Mouse (Mus musculus) gastrocnemius, adult 2 months (tissue): Measurements from ENCODE around the gene Tat. TPM values are rescaled to one million over a fixed set of nuclear protein-coding genes. Genes with fewer than 3 reads are reported as not detected.
"Not testable (repeated sequence)": the region's sequence is repeated elsewhere in the genome, so short reads cannot be mapped to it uniquely, and the experiment has no call there.

Experiments used
- DNase-seq: peaks from one replicate; pipeline ENCODE4 v3.0.0; 2022
- H3K27ac ChIP-seq: fragments of 200-600 bp; 2 replicates; pipeline ENCODE4 v1.8.1; 2022; ENCODE audit warnings: mild to moderate bottlenecking
- H3K4me3 ChIP-seq: fragments of 200-600 bp; 2 replicates; pipeline ENCODE4 v1.8.1; 2022; ENCODE audit warnings: mild to moderate bottlenecking, moderate library complexity
- CTCF ChIP-seq: fragments of 200-600 bp; IDR thresholded peaks from 2 replicates; pipeline ENCODE4 v1.8.1; 2022; ENCODE audit warnings: antibody characterized with exemption, mild to moderate bottlenecking, moderate library complexity
- intact Hi-C: fragments of 180-260 bp; cut with DNase I; formaldehyde crosslinking; loops from one replicate; pipeline ENCODE4 v1.15.1; 2025
- total RNA-seq, 2 experiments: library from RNA; stranded (reverse); gene quantifications; 2 replicates each; pipeline ENCODE4 v1.2.3; 2021

Gene Tat
- total RNA-seq, 2 experiments from 2014 or later = not detected

DNA sequence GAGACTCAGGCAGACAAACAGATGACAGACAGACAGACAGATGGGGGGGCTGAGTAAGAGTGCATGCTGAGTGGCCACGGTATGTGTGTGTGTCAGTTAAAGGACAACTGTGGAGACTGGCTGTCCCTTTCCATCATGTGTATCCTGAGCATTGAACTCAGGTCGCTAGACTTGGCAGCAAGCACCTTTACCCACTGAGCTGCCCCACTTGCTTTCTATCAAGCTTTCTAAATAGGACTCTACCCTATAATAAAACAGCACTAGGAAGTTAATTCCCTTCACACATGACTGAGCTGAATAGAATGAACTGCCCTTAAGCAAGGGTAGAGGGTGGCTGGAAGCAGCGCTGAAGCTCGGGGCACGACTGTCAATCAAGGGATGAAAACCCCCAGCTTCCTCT lies 1.9 kb downstream of the Tat start:
- H3K27ac ChIP-seq = no peak overlapping the region
- H3K4me3 ChIP-seq = no peak overlapping the region
- TF ChIP-seq CTCF = no peak
- no peak for DNase-seq
- intact Hi-C loops = no loop called here

DNA sequence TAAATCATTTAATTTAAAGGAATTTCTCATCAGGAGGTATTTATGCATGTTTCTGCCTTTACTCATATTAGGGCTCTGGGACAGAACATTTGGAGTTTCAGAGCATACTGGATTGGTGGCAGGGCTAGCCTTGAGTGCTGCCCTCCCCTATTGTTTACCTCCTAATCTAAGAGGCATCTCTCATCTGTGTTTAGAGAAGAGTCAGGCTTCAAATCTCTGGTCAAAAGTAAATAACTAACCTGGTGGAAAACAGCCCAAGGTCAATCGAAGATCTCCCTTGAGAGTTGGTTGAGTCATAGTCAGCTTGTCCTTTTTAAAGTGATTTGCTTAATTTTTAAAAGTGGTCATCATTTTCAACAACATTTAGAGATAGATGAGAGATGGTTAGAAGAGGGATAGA lies 2.7 kb downstream of the Tat start:
- intact Hi-C loops = no loop called here
- TF ChIP-seq CTCF = no peak
- Histone ChIP-seq H3K4me3 (no peak overlapping the region), H3K27ac (no peak overlapping the region)
- DNase-seq = no peak

DNA sequence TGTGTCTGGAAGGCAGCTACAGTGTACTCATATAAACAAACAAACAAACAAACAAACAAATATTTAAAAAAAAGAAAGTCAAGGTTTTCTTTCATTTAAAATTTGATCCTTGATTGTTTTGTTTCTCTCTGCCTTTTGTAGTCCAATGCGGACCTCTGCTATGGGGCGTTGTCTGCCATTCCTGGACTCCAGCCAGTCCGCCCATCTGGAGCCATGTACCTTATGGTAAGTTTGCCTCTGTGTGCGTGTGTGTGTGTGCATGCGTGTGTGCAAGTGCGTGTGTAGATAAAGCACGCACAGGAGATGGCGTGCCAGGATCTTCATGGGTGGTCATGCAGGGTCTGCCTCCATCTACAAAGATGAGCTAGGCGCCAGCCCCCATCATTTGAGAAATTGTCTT lies 7.1 kb downstream of the Tat start:
- intact Hi-C loops = no loop called here
- Histone ChIP-seq H3K27ac (no peak overlapping the region), H3K4me3 (no peak overlapping the region)
- DNase-seq = no peak
- no peak for TF ChIP-seq CTCF

DNA sequence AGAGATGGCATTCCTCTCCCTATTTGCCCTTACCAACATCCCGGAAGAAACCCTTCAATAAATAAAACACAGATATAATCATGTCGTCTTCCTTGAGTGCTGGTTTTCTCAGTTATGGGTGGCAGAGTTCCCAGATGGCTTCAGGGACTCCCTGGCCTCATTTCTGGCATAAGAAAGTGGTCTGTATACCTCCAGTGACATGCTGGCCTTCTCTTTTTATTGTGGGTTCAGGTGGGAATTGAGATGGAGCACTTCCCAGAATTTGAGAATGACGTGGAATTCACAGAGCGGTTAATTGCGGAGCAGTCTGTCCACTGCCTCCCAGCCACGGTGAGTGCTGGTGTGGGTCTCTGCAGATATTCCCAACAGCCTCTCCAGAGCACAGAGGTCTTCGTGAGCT lies 7.8 kb downstream of the Tat start:
- intact Hi-C loops = no loop called here
- TF ChIP-seq CTCF = no peak
- no peak for DNase-seq

DNA sequence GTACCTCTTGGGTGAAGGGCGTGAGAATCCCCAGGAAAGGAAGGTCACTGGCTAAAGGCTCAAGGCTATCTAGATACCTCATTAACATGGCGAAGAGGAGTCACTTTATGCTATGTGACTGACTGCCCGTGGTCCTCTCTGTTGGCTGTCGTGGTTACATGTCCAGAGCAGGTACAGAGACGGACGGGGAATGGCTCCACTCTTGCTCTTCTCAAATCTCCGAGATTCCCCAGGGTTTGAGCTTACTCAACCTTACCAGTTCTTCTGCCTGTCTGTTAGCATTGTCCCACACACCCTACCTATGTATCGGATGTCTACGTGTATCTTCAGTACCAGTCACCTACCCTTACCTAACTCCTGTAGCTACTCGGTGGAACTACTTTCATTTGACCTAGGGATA lies 9.7 kb downstream of the Tat start:
- TF ChIP-seq CTCF = no peak
- no peak overlapping the region for H3K27ac ChIP-seq
- no peak for DNase-seq
- intact Hi-C loops = no loop called here
- no peak overlapping the region for H3K4me3 ChIP-seq

More for the DNA sequence above, 7.8 kb downstream of the Tat start:
- H3K4me3 ChIP-seq = no peak overlapping the region
- no peak overlapping the region for H3K27ac ChIP-seq

DNA sequence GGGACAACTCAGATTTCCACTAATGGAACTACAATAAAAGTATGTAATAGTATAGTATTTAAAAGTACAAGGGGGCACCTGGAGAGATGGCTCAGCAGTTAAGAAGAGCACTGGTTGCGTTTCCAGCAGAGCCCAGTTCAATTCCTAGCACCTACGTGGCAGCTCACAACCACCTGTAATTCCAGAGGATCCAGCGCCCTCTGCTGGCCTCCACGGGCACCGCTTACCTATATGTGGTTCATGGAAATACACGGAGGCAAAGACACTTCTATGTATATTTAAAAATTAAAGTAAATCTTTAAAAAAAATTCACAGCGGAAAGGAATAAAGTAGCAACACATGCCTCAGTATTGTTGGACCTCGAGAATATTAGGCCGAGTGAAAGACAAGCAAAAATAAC lies 12.7 kb downstream of the Tat start:
- peak; percentile 43 for TF ChIP-seq CTCF
- Histone ChIP-seq H3K27ac (no peak overlapping the region), H3K4me3 (no peak overlapping the region)
- intact Hi-C loops = no loop called here
- peak; percentile 28 for DNase-seq

DNA sequence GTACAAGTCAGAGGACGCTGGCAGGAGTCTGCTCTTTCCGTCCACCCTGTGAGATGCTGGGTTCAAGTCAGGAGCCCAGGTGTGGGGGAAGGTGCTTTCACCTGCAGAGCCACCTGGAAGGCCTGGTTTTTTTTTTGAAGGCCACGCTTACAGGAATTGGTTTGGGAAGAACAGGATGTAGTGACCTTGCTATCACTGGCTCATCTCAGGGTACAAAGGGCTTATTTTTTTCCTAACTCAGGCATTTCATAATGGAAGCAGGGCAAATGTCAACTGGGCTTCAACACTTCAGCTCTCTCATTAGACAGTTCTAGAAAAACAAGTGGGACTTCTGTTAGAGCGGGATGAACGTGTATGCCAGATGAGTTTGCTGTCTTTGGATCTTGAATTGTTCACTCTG lies 14.1 kb downstream of the Tat start:
- no peak for DNase-seq
- TF ChIP-seq CTCF = no peak
- intact Hi-C loops = no loop called here
- Histone ChIP-seq H3K27ac (no peak overlapping the region), H3K4me3 (no peak overlapping the region)

DNA sequence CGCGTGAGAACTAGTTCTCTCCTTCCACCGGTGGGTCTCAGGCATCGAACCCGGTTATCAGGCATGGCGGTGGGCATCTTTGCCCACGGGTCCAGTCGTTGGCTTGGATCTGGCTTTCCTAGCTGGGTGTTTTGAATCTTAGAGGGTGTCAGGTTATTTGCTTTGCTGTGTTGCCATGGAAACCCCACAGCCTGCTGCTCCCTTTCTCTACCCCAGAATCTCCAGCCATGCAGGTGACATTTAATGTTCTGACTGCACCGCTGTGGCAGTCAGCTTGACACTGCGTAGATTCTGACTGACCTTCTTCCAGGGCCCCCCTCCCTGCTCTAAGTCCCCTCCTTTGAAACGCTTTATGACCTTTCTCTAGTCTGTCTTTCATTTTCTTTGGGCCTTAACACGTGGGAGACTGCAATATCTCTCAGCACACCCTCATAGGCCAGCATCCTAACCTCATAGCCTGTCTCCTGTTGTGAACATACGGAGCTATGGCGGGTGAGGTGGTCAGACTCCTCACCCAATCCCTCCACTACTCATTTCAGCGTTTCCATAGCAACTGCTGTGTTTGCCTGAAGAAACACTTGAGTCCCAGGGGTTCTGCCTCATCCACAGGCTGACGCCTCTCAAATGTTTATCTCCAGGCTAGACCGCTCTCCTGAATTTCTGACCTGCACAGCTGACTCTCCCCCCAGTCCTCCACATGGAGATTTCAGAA lies 16.2 kb downstream of the Tat start:
- Histone ChIP-seq H3K4me3 (no peak overlapping the region), H3K27ac (no peak overlapping the region)
- no peak for DNase-seq
- no peak for TF ChIP-seq CTCF
- intact Hi-C loops = no loop called here

DNA sequence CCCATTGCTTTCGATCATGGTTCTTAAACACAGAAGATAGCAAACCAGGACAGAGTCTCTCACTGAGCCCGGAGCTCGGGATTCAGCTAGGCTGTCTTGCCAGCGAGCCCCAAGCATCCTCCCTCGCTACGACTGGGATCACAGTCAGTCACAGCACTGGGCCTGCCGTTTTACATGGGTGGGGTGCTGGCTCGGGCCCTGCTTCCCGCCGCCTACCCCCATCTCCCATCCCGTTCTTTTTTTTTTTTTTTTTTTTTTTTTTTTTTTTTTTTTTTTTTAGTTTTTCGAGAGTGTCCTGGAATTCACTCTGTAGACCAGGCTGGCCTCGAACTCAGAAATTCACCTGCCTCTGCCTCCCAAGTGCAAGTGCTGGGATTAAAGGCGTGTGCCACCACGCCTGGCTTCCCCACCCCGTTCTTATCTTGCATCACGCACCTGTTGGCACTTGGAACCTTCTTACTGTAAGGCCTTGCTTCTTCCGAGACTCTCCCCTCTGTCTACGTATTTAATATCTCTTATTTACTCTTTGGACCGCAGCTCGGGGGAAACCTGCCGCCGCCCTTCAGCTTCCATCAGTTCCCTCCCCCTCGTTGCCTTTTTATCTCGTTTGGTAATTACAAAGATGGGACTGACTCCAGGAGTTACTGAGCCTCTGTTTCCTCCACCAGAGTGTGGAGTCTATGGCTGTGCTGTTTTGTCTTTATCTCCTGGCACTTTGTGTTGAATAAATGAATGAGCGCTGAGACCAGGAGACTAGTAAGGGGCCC lies 18.2 kb downstream of the Tat start:
- Histone ChIP-seq H3K4me3 (no peak overlapping the region), H3K27ac (no peak overlapping the region)
- DNase-seq = no peak
- intact Hi-C loops = no loop called here
- no peak for TF ChIP-seq CTCF

DNA sequence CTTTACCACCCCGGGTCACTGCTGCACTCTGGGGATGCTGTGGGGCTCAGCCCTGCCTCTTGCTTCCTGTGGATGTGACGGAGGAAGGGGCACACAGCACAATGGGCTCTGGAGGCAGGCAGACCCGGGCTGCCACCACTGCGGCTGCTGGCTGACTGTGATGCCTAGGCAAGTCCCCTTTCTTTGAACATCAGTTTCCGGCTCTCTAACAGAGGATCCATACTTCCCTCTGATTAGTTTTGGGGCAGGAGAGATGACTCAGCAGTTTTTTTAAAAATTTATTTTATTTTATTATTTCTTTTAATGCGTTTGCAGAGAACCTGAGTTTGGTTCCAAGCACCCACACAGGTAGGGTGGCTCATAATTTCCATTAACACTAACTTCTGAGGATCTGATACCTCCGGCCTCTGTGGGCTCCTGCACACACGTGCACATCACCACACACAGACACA lies 18.8 kb downstream of the Tat start:
- Histone ChIP-seq H3K4me3 (no peak overlapping the region), H3K27ac (no peak overlapping the region)
- DNase-seq = no peak
- TF ChIP-seq CTCF = no peak
- intact Hi-C loops = no loop called here

DNA sequence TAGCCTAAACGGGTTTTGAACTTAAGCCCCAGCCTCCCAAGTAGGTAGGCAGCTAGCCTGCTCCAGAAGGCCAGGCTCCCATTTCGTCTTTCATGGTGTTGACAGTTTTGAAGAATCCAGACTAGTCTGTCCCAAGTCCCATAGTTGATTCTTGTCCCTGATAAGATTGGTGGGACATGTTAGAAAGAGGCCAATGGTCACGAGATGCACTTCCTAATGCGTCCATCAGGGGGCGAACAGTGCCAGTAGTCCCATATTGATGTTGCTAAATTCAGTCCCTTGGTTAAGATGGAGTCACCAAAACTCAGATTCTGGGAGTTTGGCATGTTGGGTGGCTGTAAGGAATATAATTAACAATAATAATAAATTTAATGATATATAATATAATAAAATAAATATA lies 20.6 kb downstream of the Tat start:
- peak; percentile 51 for DNase-seq
- Histone ChIP-seq H3K27ac (no peak overlapping the region), H3K4me3 (no peak overlapping the region)
- intact Hi-C loops = loop anchor here (5.0 kb wide), 1 partner anchor 61 kb away; no protein-coding TSS in a partner anchor
- peak; percentile 67 for TF ChIP-seq CTCF

DNA sequence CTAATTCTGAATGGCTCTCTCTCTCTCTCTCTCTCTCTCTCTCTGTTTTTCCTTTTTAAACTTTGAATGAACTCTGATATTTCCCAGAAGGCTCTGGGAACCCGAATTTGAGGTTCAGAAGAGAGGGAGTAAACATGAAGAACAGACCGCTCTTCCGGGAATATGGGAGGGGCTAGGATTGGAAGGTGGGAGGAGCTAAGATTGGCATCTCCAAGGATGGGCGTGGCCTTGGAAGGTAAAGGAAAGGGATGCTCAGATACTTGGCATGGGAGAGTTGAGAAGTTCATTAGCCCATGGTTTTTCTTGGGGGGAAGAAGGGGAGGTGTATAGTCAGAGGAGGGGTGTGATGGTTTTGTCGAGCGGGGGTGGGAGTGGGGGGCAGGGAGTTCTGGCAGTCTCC lies 31.8 kb downstream of the Tat start:
- TF ChIP-seq CTCF = no peak
- intact Hi-C loops = no loop called here
- no peak overlapping the region for H3K4me3 ChIP-seq
- no peak overlapping the region for H3K27ac ChIP-seq
- DNase-seq = no peak

DNA sequence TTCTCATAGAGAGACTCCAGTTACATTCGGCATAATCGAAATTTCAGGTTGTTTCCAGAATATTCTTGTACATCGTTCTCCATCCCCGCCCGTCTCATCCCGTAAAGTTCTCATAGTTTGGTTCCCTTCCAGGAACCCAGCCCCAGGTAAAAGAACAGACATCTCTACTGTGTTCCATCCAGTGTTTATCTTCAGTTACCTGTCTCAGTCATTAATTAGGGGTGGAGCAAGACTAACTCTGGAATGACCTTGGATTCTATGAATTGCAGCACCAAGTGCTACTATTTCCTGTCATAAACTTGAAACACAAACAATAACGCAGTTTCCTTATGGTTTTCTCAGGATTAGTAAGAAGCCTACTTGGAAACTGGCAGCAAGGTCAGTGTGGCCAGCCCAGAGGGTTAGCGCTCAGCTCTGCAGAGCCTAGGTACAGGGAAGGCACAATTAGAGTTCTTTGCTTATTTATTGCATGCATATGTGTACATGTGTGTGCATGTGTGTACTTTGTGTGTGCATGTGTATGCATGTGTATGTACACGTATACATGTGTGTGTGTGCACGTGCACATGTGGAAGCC lies 32.6 kb downstream of the Tat start:
- no peak overlapping the region for H3K27ac ChIP-seq
- no peak overlapping the region for H3K4me3 ChIP-seq
- intact Hi-C loops = no loop called here
- no peak for TF ChIP-seq CTCF
- DNase-seq = no peak

DNA sequence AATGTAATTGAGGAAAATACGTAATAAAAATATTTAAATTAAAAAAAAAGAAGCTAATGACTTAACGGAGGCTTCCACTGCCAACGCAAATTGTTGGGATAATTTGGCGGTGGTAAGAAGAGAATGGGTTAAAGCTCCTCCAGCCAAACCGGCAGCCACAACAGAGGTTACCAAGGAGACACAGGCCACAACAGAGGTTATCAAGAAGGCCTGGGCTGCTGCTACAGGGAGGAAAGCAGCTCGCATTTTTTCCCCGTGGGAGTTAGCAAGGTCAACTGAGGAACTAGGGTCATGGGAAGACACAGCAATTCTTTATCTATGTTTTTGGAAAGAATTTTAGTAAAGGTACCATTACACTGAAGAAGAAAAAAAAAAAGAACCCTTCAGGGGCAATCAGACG lies 43.5 kb downstream of the Tat start:
- DNase-seq, H3K27ac ChIP-seq, intact Hi-C loops, H3K4me3 ChIP-seq: not testable (repeated sequence)
